Mouse (Mus musculus) E14TG2a.4 (cell line): ENCODE results near the gene Apol7a.

Experiments
- H3K27me3 ChIP-seq: 2 replicates; pipeline ENCODE4 v1.6.1; 2014; ENCODE audit warnings: low read length, control low read depth; ENCODE audit not compliant: insufficient read depth
- H3K36me3 ChIP-seq: 2 replicates; pipeline ENCODE4 v1.6.1; 2014; ENCODE audit warnings: low read length, control low read depth; ENCODE audit not compliant: insufficient read depth
- H3K4me1 ChIP-seq: replicated peaks from 2 replicates; pipeline ENCODE4 v1.6.1; 2014; ENCODE audit warnings: low read depth, low read length, control low read depth
- H3K4me3 ChIP-seq: replicated peaks from 2 replicates; pipeline ENCODE4 v1.5.1; 2014; ENCODE audit warnings: mild to moderate bottlenecking, low read length
- H3K9me3 ChIP-seq: 2 replicates; pipeline ENCODE4 v1.6.1; 2014; ENCODE audit warnings: low read length, control low read depth
- CTCF ChIP-seq: conservative IDR thresholded peaks from 2 replicates; pipeline ENCODE4 v1.5.1; 2014; ENCODE audit warnings: low read length
- NANOG ChIP-seq: IDR thresholded peaks from 2 replicates; pipeline ENCODE4 v1.6.1; 2014; ENCODE audit warnings: borderline replicate concordance, low read length, mixed read lengths
- POU5F1 ChIP-seq: IDR thresholded peaks from 2 replicates; pipeline ENCODE4 v1.6.1; 2014; ENCODE audit warnings: low read length, borderline replicate concordance

Gene Apol7a

GRCm38 (mm10) chr15:77362952-77363351 is 36.0 kb downstream of the Apol7a start:
- Histone ChIP-seq H3K4me1 (peaks cover 88% of the 10 kb centered on the region), H3K9me3 (no peaks in the 10 kb centered on the region), H3K27me3 (no peaks in the 10 kb centered on the region), H3K4me3 (0 out of 2 replicates have a peak overlapping the region, but pooled peaks have one; percentile 41), H3K36me3 (peaks cover 19% of the 10 kb centered on the region)
- TF ChIP-seq NANOG (no peak), CTCF (no peak), POU5F1 (no peak)

- Histone ChIP-seq H3K27me3 (no peaks in the 10 kb centered on the region), H3K9me3 (no peaks in the 10 kb centered on the region), H3K4me3 (peak overlapping the region; percentile 87), H3K36me3 (peaks cover 19% of the 10 kb centered on the region), H3K4me1 (peaks cover 88% of the 10 kb centered on the region)
- TF ChIP-seq POU5F1 (no peak), NANOG (no peak), CTCF (no peak)
Measured at GRCm38 (mm10) chr15:77359905-77360304, 39.0 kb downstream of the Apol7a start.

GRCm38 (mm10) chr15:77359486-77359885 is 39.4 kb downstream of the Apol7a start:
- peaks cover 19% of the 10 kb centered on the region for H3K36me3 ChIP-seq
- H3K9me3 ChIP-seq, result no peaks in the 10 kb centered on the region
- H3K27me3 ChIP-seq, result no peaks in the 10 kb centered on the region
- peak overlapping the region; percentile 87 for H3K4me3 ChIP-seq
- TF ChIP-seq NANOG, result no peak
- TF ChIP-seq POU5F1, result no peak
- TF ChIP-seq CTCF, result no peak
- peaks cover 88% of the 10 kb centered on the region for H3K4me1 ChIP-seq

- TF ChIP-seq POU5F1 (no peak), NANOG (peak; percentile 68; the same call in 1 of the 2 replicates)
Measured at GRCm38 (mm10) chr15:77359084-77359483, 39.8 kb downstream of the Apol7a start.

GRCm38 (mm10) chr15:77358320-77359040 is 40.4 kb downstream of the Apol7a start:
- peaks cover 88% of the 10 kb centered on the region for H3K4me1 ChIP-seq
- H3K9me3 ChIP-seq, result no peaks in the 10 kb centered on the region
- peaks cover 16% of the 10 kb centered on the region for H3K36me3 ChIP-seq
- TF ChIP-seq CTCF (peak; percentile 68), POU5F1 (no peak), NANOG (no peak)
- peak overlapping the region; percentile 87 for H3K4me3 ChIP-seq
- no peaks in the 10 kb centered on the region for H3K27me3 ChIP-seq

More at GRCm38 (mm10) chr15:77359084-77359483, 39.8 kb downstream of the Apol7a start:
- Histone ChIP-seq H3K4me1 (peaks cover 88% of the 10 kb centered on the region), H3K4me3 (peak overlapping the region; percentile 87), H3K27me3 (no peaks in the 10 kb centered on the region), H3K36me3 (peaks cover 19% of the 10 kb centered on the region), H3K9me3 (no peaks in the 10 kb centered on the region)

- H3K9me3 ChIP-seq, result no peaks in the 10 kb centered on the region
- TF ChIP-seq NANOG (no peak), CTCF (no peak)
- peak overlapping the region; percentile 87 for H3K4me3 ChIP-seq
- peaks cover 79% of the 10 kb centered on the region for H3K4me1 ChIP-seq
- H3K36me3 ChIP-seq, result peaks cover 14% of the 10 kb centered on the region
- no peaks in the 10 kb centered on the region for H3K27me3 ChIP-seq
Measured at GRCm38 (mm10) chr15:77356248-77356810, 42.6 kb downstream of the Apol7a start.

- Histone ChIP-seq H3K4me1 (peaks cover 73% of the 10 kb centered on the region), H3K36me3 (peaks cover 11% of the 10 kb centered on the region), H3K9me3 (no peaks in the 10 kb centered on the region), H3K4me3 (peak overlapping the region; percentile 87), H3K27me3 (no peaks in the 10 kb centered on the region)
- TF ChIP-seq NANOG, result peak; percentile 100
- TF ChIP-seq POU5F1, result no peak
Measured at GRCm38 (mm10) chr15:77354848-77355551, 43.9 kb downstream of the Apol7a start.

- Histone ChIP-seq H3K27me3 (no peaks in the 10 kb centered on the region), H3K4me1 (peaks cover 73% of the 10 kb centered on the region), H3K4me3 (peak overlapping the region; percentile 87), H3K36me3 (peaks cover 6% of the 10 kb centered on the region), H3K9me3 (no peaks in the 10 kb centered on the region)
- TF ChIP-seq NANOG, result no peak
- no peak for TF ChIP-seq POU5F1
- no peak for TF ChIP-seq CTCF
Measured at GRCm38 (mm10) chr15:77354496-77354847, 44.4 kb downstream of the Apol7a start.
